Mouse (Mus musculus) myocyte (in vitro differentiated cells): ENCODE measurements around the gene Auts2. TPM values are rescaled to one million over a fixed set of nuclear protein-coding genes. Genes with fewer than 3 reads are reported as not detected.

Experiments used
- H3K27me3 ChIP-seq: one replicate; pipeline ENCODE4 v1.6.1; 2011; ENCODE audit not compliant: control insufficient read depth, insufficient read depth, insufficient read length
- H3K36me3 ChIP-seq: one replicate; pipeline ENCODE4 v1.6.1; 2011; ENCODE audit not compliant: control insufficient read depth, insufficient read depth
- H3K4me2 ChIP-seq: one replicate; pipeline ENCODE4 v1.6.1; 2011; ENCODE audit warnings: low read depth, control low read depth
- H3K4me3 ChIP-seq: one replicate; pipeline ENCODE4 v1.5.1; 2011; ENCODE audit warnings: mild to moderate bottlenecking, control low read depth, moderate library complexity
- H3K79me2 ChIP-seq: one replicate; pipeline ENCODE4 v1.6.1; 2011; ENCODE audit not compliant: control insufficient read depth, insufficient read depth
- H3ac ChIP-seq: one replicate; pipeline ENCODE4 v1.6.1; 2011; ENCODE audit not compliant: control insufficient read depth, insufficient read length
- CEBPB ChIP-seq: IDR thresholded peaks from 2 replicates; pipeline ENCODE4 v1.6.1; 2011; ENCODE audit warnings: mild to moderate bottlenecking, moderate library complexity; ENCODE audit not compliant: poor library complexity, insufficient read depth, severe bottlenecking
- E2F4 ChIP-seq: IDR thresholded peaks from one replicate; pipeline ENCODE4 v1.6.1; 2011; ENCODE audit warnings: mild to moderate bottlenecking, control low read depth, moderate library complexity; ENCODE audit not compliant: insufficient read depth
- MAX ChIP-seq: IDR thresholded peaks from one replicate; pipeline ENCODE4 v1.6.1; 2011; ENCODE audit warnings: low read depth, mild to moderate bottlenecking, control low read depth
- MYOD1 ChIP-seq, 3 experiments: IDR thresholded peaks; one replicate each; pipeline ENCODE4 v1.6.1; 2011; ENCODE audit warnings: control low read depth in 2 of 3, low read depth in 2 of 3, mild to moderate bottlenecking in 2 of 3, moderate library complexity in 1 of 3; ENCODE audit not compliant: insufficient read length in 2 of 3, control insufficient read depth in 1 of 3
- MYOG ChIP-seq, 3 experiments: IDR thresholded peaks; one replicate each; pipeline ENCODE4 v1.6.1; 2011; ENCODE audit warnings: control low read depth in 2 of 3, low read depth in 2 of 3, mild to moderate bottlenecking in 2 of 3; ENCODE audit not compliant: insufficient read length in 2 of 3, control insufficient read depth in 1 of 3, insufficient read depth in 1 of 3
- POLR2A ChIP-seq: IDR thresholded peaks from one replicate; pipeline ENCODE4 v1.6.1; 2011; ENCODE audit warnings: low read depth, mild to moderate bottlenecking, control low read depth, moderate library complexity; ENCODE audit not compliant: insufficient read length
- POLR2AphosphoS2 ChIP-seq: IDR thresholded peaks from one replicate; pipeline ENCODE4 v1.6.1; 2011; ENCODE audit warnings: low read depth, control low read depth; ENCODE audit not compliant: insufficient read length
- REST ChIP-seq: IDR thresholded peaks from one replicate; pipeline ENCODE4 v1.6.1; 2011; ENCODE audit warnings: mild to moderate bottlenecking, control low read depth, moderate library complexity; ENCODE audit not compliant: insufficient read depth, insufficient read length
- SRF ChIP-seq: IDR thresholded peaks from one replicate; pipeline ENCODE4 v1.6.1; 2011; ENCODE audit warnings: low read depth; ENCODE audit not compliant: control insufficient read depth, insufficient read length
- TCF12 ChIP-seq: IDR thresholded peaks from one replicate; pipeline ENCODE4 v1.6.1; 2011; ENCODE audit warnings: mild to moderate bottlenecking, control low read depth; ENCODE audit not compliant: poor library complexity, insufficient read depth, severe bottlenecking
- TCF3 ChIP-seq: IDR thresholded peaks from one replicate; pipeline ENCODE4 v1.6.1; 2011; ENCODE audit warnings: low read depth, control low read depth; ENCODE audit not compliant: insufficient read length
- USF1 ChIP-seq: IDR thresholded peaks from one replicate; pipeline ENCODE4 v1.6.1; 2011; ENCODE audit warnings: low read depth, mild to moderate bottlenecking, control low read depth, moderate library complexity
- polyA plus RNA-seq: library from polyadenylated mRNA; unstranded; fragments of >200 nt; fragmentation: generic; extraction: Trizol; gene quantifications from one replicate; pipeline ENCODE4 v1.2.1, GENCODE M21; 2012; ENCODE audit warnings: missing spikeins

Gene Auts2
- polyA plus RNA-seq, 1 experiment: 8.0 TPM

- no peaks in the 10 kb centered on the region for H3K79me2 ChIP-seq
- no peak for TF ChIP-seq MAX
- TF ChIP-seq MYOD1 (IDR thresholded peaks at IDR 0.05; ENCODE audit: control insufficient read depth in 1 of 3, insufficient read length in 2 of 3, low read depth in 2 of 3): no peak
- TF ChIP-seq TCF12: no peak
- TF ChIP-seq CEBPB: no peak
- no peak for TF ChIP-seq POLR2A
- TF ChIP-seq USF1: no peak
- TF ChIP-seq E2F4: no peak
- no peak for TF ChIP-seq POLR2AphosphoS2
- TF ChIP-seq SRF: no peak
- TF ChIP-seq TCF3: no peak
- no peak for TF ChIP-seq REST
- TF ChIP-seq MYOG (IDR thresholded peaks at IDR 0.05; ENCODE audit: control insufficient read depth in 1 of 3, insufficient read depth in 1 of 3, insufficient read length in 2 of 3, low read depth in 2 of 3): no peak
- H3ac ChIP-seq: no peak overlapping the region
- H3K27me3 ChIP-seq: no peaks in the 10 kb centered on the region
- H3K36me3 ChIP-seq: no peaks in the 10 kb centered on the region
- H3K4me3 ChIP-seq: no peak overlapping the region
- no peak overlapping the region for H3K4me2 ChIP-seq
Observed at GRCm38 (mm10) chr5:131727909-131728308, 815.2 kb downstream of the Auts2 start.

DNA sequence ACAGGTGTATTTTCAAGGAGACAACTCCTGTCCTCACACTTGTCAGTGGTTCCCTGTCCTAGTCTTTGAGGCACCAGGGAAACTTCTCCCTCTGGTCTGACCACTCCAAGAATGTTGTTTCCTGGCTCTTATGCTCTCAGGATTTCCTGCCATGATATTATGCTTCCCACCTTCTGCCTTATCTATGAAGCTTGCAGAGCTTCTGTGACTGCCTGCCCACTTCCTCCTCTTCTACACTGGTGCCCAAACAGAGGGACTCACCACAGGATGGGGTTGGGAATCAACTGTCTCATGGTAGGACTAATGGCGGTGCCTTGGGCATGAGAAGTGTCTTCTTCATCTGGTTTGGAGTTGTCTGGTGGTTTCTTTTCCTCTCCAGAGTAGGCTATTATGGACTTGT is 818.6 kb downstream of the Auts2 start:
- H3K4me3 ChIP-seq: no peak overlapping the region
- TF ChIP-seq TCF3 (no peak), MYOG (IDR thresholded peaks at IDR 0.05; ENCODE audit: control insufficient read depth in 1 of 3, insufficient read depth in 1 of 3, insufficient read length in 2 of 3, low read depth in 2 of 3) (no peak), POLR2AphosphoS2 (no peak), E2F4 (no peak), REST (no peak), TCF12 (no peak), USF1 (no peak), SRF (no peak), MAX (no peak), MYOD1 (IDR thresholded peaks at IDR 0.05; ENCODE audit: control insufficient read depth in 1 of 3, insufficient read length in 2 of 3, low read depth in 2 of 3) (no peak), CEBPB (no peak), POLR2A (no peak)
- H3K27me3 ChIP-seq: no peaks in the 10 kb centered on the region

GRCm38 (mm10) chr5:131722791-131723190 is 820.4 kb downstream of the Auts2 start:
- no peak overlapping the region for H3K4me3 ChIP-seq
- no peak overlapping the region for H3ac ChIP-seq
- no peaks in the 10 kb centered on the region for H3K79me2 ChIP-seq
- H3K36me3 ChIP-seq: no peaks in the 10 kb centered on the region
- no peaks in the 10 kb centered on the region for H3K27me3 ChIP-seq
- no peak overlapping the region for H3K4me2 ChIP-seq
- TF ChIP-seq MYOG (IDR thresholded peaks at IDR 0.05; ENCODE audit: control insufficient read depth in 1 of 3, insufficient read depth in 1 of 3, insufficient read length in 2 of 3, low read depth in 2 of 3) (no peak), TCF12 (no peak), CEBPB (no peak), REST (no peak), POLR2A (no peak)

More for the DNA sequence above, 818.6 kb downstream of the Auts2 start:
- Histone ChIP-seq H3K79me2 (no peaks in the 10 kb centered on the region), H3ac (no peak overlapping the region), H3K36me3 (no peaks in the 10 kb centered on the region), H3K4me2 (no peak overlapping the region)

GRCm38 (mm10) chr5:131722361-131722760 is 820.8 kb downstream of the Auts2 start:
- H3K4me3 ChIP-seq: no peak overlapping the region
- H3K79me2 ChIP-seq: no peaks in the 10 kb centered on the region
- TF ChIP-seq MYOD1 (IDR thresholded peaks at IDR 0.05; ENCODE audit: control insufficient read depth in 1 of 3, insufficient read length in 2 of 3, low read depth in 2 of 3): no peak
- TF ChIP-seq MAX: no peak
- TF ChIP-seq USF1: no peak
- no peak for TF ChIP-seq REST
- no peak for TF ChIP-seq POLR2AphosphoS2
- no peak for TF ChIP-seq SRF
- no peak for TF ChIP-seq TCF3
- no peaks in the 10 kb centered on the region for H3K27me3 ChIP-seq
- no peak overlapping the region for H3K4me2 ChIP-seq
- no peaks in the 10 kb centered on the region for H3K36me3 ChIP-seq
- H3ac ChIP-seq: no peak overlapping the region

GRCm38 (mm10) chr5:131718013-131718412 is 825.1 kb downstream of the Auts2 start:
- Histone ChIP-seq H3K4me2 (no peak overlapping the region), H3K27me3 (no peaks in the 10 kb centered on the region), H3K79me2 (no peaks in the 10 kb centered on the region), H3K36me3 (no peaks in the 10 kb centered on the region), H3ac (no peak overlapping the region), H3K4me3 (no peak overlapping the region)
- TF ChIP-seq SRF: no peak
